Mouse (Mus musculus) frontal cortex, adult 2 months (tissue): ENCODE measurements around the gene Atp2b4. TPM values are rescaled to one million over a fixed set of nuclear protein-coding genes. Genes with fewer than 3 reads are reported as not detected.

Experiments used
- DNase-seq, 2 experiments: peaks; one replicate each; pipeline ENCODE4 v3.0.0; 2022; ENCODE audit warnings: low spot score in 1 of 2; ENCODE audit errors: extremely low spot score in 1 of 2
- polyA plus RNA-seq: library from polyadenylated mRNA; depleted of rRNA; stranded (reverse); fragments of >200 nt; gene quantifications from 2 replicates; pipeline ENCODE4 v1.2.3, GENCODE M21; 2012; rRNA removed

The Atp2b4 gene
- polyA plus RNA-seq, 1 experiment: 66.9 TPM

DNA sequence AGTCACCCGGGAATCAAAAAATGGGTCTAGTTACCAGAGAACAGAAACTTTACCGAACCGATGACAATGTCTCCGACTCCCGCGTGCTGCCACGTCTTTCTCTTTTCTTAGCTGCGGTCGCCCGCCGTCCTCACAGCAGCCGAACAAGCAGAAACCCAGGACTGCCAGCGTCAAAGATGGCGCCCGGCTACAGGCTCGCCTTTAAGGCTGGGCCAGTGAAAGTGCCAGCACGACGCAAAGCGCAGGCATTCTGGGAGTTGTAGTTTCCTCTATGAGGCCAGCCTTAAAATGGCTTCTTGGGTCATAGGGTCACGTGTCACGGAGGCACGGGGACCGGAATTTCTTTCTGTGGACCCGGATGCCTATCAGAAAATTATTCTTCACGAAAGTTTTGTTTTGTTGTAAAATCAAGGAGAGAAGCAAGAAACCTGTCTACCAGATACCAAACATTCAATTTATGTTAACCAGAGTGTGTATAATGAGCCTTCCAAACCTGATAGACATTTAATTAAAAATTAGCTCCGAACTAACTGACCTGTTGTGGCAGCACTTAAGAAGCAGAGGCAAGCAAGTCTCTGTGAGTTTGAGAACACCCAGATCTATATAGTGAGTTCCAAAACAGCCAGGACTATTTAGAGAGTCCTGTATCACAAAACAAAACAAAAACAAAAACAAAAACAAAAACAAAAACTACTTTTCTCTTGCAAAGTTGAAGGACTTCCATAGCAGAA is 139.5 kb downstream of the Atp2b4 start, which contains the start of gene Gm38394:
TSS of gene Gm38394 (minus strand) at position 116 of the 731 bp plus-strand sequence.
- peak; percentile 93 to 95 for DNase-seq

DNA sequence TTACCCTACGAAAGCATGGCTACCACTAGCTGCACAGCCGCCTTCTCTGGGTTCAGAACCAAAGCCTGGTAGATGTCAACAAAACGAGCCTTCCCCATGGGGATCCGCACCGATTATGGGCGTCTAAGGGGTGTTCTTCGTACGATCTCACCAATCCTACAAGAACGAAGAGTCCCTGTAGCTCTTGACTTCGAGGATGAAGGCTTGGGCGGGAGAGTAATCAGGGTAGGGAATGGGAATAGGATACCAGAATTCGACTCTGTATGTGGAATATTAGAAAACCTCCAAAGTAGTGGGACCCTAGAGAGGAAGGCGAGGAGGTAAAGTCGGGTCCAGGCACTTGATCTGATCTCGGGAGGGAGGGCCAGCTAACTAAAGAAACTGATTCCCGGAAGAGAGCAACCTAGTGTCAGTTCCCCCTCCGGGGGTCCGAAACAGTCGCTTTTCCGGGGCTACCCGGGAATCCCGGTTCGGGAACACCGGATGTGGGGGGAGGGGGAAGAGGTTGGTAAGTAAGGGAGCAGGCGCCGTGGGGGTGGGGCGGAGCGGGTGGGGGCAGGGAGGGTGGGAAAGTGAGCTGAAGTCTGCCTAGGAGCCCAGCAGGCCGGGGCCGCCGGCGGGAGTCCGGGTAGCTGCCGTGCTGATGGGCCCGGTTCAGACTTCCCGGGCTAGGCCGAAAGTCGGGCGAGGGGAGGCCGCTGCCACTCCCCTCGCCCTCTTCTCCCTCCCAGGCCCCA is 140.2 kb downstream of the Atp2b4 start, which contains the start of gene Zbed6:
TSS of gene Zbed6 (minus strand) at position 420 of the 737 bp plus-strand sequence.
- DNase-seq: peak in 1 of 2 experiments; percentile 54

DNA sequence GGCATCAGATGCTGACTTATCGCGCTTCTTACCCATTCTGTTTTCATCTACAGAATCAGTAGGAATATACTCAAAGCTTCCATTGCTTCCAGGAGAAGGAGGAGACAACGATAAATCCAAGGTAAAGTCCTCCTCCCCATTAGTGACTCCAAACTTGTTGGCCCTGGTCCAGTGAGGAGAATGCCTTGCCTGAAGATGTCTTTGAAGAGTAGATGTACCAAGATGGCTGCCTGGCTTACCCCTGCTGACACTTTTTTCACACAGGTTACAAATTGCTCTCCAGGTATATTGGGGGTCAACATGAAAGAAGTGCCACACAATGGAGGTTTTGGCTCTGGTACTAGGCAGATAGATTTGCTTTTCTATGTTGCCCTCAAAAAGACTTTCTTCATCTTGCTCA is 142.0 kb downstream of the Atp2b4 start:
- no peak for DNase-seq

DNA sequence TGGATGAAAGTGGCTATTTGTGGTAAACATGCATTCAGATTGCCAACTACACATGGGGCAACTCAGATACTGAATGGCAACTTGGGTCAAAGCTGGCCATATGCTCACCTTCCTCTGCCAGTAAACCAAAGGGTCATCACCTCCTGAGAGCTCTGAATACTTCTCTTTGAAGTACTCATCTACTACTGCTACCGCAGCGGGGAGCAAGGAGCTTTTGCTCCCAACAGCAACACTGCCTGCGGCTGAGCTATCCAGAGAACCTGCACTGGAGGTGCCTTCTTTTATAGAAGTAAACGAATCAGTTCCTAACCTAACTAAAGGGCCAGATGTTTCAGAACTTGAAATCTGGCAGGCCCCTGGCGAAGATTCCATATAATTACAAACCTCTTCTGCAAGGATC is 144.0 kb downstream of the Atp2b4 start:
- no peak for DNase-seq

DNA sequence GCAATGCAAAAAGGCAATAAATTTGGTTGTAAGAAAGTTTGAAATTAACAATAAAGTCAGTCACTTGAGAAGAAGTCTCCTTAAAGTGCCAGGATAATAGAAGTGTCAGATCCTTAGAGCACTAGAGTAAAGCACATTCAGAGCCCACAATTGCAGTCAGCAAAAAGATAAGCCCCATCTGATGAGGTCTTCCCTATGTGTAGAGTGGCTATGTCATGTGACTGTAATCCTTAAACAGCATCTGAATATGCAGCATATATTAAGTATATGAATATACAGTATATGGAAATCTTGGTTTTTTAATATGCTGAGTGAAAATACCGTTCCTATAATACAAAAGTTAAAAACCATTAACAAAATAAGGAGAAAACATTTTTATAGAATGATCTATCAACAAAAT is 147.8 kb downstream of the Atp2b4 start:
- DNase-seq: no peak

DNA sequence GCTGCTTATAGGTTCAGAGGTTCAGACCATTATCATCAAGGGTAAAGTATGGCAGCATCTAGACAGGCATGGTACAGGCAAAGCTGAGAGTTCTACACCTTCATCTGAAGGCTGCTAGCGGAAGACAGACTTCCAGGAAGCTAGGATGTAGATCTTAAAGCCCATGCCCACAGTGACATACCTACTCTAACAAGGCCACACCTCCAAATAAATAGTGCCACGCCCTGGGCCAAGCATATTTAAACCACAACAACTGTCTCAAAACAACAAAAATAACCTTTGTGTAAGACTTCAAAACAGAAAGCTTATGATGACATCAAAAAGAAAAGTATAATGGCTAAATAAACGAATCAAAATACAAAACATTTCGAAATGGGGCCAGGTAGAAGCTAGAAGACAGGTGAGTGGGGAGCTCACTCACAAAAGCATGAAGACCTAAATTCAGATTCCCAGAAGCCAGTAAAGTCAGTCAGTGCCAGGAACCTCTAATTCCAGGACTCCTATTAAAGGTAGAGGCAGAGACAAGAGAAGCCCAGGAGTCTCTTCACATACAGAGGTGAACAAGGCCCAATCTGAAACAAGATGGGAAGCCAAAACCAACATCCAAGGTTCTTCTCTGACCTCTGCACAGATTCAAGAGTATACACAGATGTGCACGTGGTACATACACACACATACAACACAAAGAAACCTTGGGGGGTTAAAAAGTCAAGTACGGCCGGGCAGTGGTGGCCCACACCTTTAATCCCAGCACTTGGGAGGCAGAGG is 150.4 kb downstream of the Atp2b4 start:
- no peak for DNase-seq

Other genes with a start within 250 kb of the Atp2b4 start
- gene Snrpe, start 190.8 kb downstream of the Atp2b4 start, polyA plus RNA-seq: 116 and 124 TPM in 2 replicates
- gene Zbed6, start 140.2 kb downstream of the Atp2b4 start, polyA plus RNA-seq: 3.7 TPM in 2 replicates
- 4.1 and 4.3 TPM in 2 replicates for gene Gm38394, start 139.7 kb downstream of the Atp2b4 start, polyA plus RNA-seq
- 0.82 and 0.92 TPM in 2 replicates for gene Lax1, start 110.9 kb downstream of the Atp2b4 start, polyA plus RNA-seq
- gene Optc, start 107.0 kb upstream of the Atp2b4 start, polyA plus RNA-seq: 0.99 and 1.7 TPM in 2 replicates
- gene Prelp, start 120.4 kb upstream of the Atp2b4 start, polyA plus RNA-seq: 9.0 and 10.3 TPM in 2 replicates
- 9.1 and 16.2 TPM in 2 replicates for gene Fmod, start 236.2 kb upstream of the Atp2b4 start, polyA plus RNA-seq